Mouse (Mus musculus): ENCODE results near the gene Dnah9. TPM values are rescaled to one million over a fixed set of nuclear protein-coding genes. Genes with fewer than 3 reads are reported as not detected.
A peak's percentile ranks its signal among the peaks of the same experiment; 100 is the strongest.

Gene Dnah9
- total RNA-seq, 1 experiment from 2014 or later: not detected

GRCm38 (mm10) chr11:65812088-65812487 lies 356.3 kb downstream of the Dnah9 start:
- no peak for ATAC-seq (replicated peaks; ENCODE audit: insufficient number of reproducible peaks, low FRiP score, low TSS enrichment, poor library complexity, severe bottlenecking)

- no peak for ATAC-seq (replicated peaks; ENCODE audit: insufficient number of reproducible peaks, low FRiP score, low TSS enrichment, poor library complexity, severe bottlenecking)
Measured at GRCm38 (mm10) chr11:65807601-65808000, 360.8 kb downstream of the Dnah9 start.

GRCm38 (mm10) chr11:65806909-65807504 lies 361.3 kb downstream of the Dnah9 start, which contains the start of gene Zkscan6:
Zkscan6 (plus strand) TSS chr11:65807175.
- ATAC-seq (replicated peaks; ENCODE audit: insufficient number of reproducible peaks, low FRiP score, low TSS enrichment, poor library complexity, severe bottlenecking): peak; percentile 86

GRCm38 (mm10) chr11:65806321-65806904 lies 361.9 kb downstream of the Dnah9 start:
- peak; percentile 61 for ATAC-seq (replicated peaks; ENCODE audit: insufficient number of reproducible peaks, low FRiP score, low TSS enrichment, poor library complexity, severe bottlenecking)

GRCm38 (mm10) chr11:65801899-65802298 lies 366.5 kb downstream of the Dnah9 start:
- ATAC-seq (replicated peaks; ENCODE audit: insufficient number of reproducible peaks, low FRiP score, low TSS enrichment, poor library complexity, severe bottlenecking): no peak

- ATAC-seq (replicated peaks; ENCODE audit: insufficient number of reproducible peaks, low FRiP score, low TSS enrichment, poor library complexity, severe bottlenecking): no peak
Measured at GRCm38 (mm10) chr11:65795896-65796295, 372.5 kb downstream of the Dnah9 start.

- 0 out of 2 replicates have a peak, but pooled peaks have one; percentile 40 for ATAC-seq (replicated peaks; ENCODE audit: insufficient number of reproducible peaks, low FRiP score, low TSS enrichment, poor library complexity, severe bottlenecking)
Measured at GRCm38 (mm10) chr11:65794428-65795219, 373.7 kb downstream of the Dnah9 start.

- peak; percentile 98 for ATAC-seq (replicated peaks; ENCODE audit: insufficient number of reproducible peaks, low FRiP score, low TSS enrichment, poor library complexity, severe bottlenecking)
Measured at GRCm38 (mm10) chr11:65788154-65788553, 380.2 kb downstream of the Dnah9 start, which contains the start of gene Map2k4. Map2k4 (minus strand) TSS chr11:65788297.

- no peak for ATAC-seq (replicated peaks; ENCODE audit: insufficient number of reproducible peaks, low FRiP score, low TSS enrichment, poor library complexity, severe bottlenecking)
Measured at GRCm38 (mm10) chr11:65787421-65788151, 380.8 kb downstream of the Dnah9 start.

GRCm38 (mm10) chr11:65786160-65786559 lies 382.2 kb downstream of the Dnah9 start:
- no peak for ATAC-seq (replicated peaks; ENCODE audit: insufficient number of reproducible peaks, low FRiP score, low TSS enrichment, poor library complexity, severe bottlenecking)

GRCm38 (mm10) chr11:65781596-65781995 lies 386.8 kb downstream of the Dnah9 start:
- ATAC-seq (replicated peaks; ENCODE audit: insufficient number of reproducible peaks, low FRiP score, low TSS enrichment, poor library complexity, severe bottlenecking): no peak

Measured in monocyte, adult 5-6 weeks (primary cell).